Mouse (Mus musculus): Measurements from ENCODE around the gene 4930507D05Rik. TPM values are rescaled to one million over a fixed set of nuclear protein-coding genes. Genes with fewer than 3 reads are reported as not detected.

The 4930507D05Rik gene
- polyA plus RNA-seq, 1 experiment from 2014 or later = 1.2 TPM

DNA sequence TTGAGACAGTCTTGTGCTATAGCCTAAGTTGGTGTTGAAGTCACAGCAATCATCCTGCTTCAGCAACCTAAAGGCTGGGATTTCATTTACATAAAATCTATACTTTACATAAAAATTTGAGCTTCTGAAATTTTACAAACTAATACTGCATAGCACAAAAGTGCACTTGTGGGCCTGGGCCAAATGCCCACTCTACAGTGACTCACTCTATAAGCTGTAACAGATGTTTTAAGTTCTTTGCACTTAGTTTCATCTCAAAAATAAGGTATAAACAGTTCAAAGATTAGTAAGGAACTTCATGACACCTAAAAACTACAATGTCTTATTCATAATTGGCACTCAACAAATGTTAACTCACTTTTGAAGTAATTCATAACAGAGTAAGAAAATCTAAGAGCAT is 12.0 kb downstream of the 4930507D05Rik start:
- H3K9me3 ChIP-seq (ENCODE audit: control insufficient read depth, low read length) = no peaks in the 10 kb centered on the region
- H3K4me2 ChIP-seq (replicated peaks; ENCODE audit: low read depth, low read length) = no peak overlapping the region
- no peak overlapping the region for H3K27ac ChIP-seq (ENCODE audit: low read depth, low read length)
- no peaks in the 10 kb centered on the region for H3K27me3 ChIP-seq (ENCODE audit: control insufficient read depth, insufficient read depth, low read length)
- no peaks in the 10 kb centered on the region for H3K36me3 ChIP-seq (ENCODE audit: control insufficient read depth, insufficient read depth, low read length)
- no peaks in the 10 kb centered on the region for H3K4me1 ChIP-seq (replicated peaks; ENCODE audit: control insufficient read depth, insufficient read depth, low read length)
- ATAC-seq (ENCODE audit: low FRiP score) = no peak
- H3K9ac ChIP-seq (ENCODE audit: low read depth, low read length) = no peak overlapping the region
- DNase-seq (ENCODE audit: low spot score) = no peak
- no peak overlapping the region for H3K4me3 ChIP-seq (ENCODE audit: low read depth, low read length)

DNA sequence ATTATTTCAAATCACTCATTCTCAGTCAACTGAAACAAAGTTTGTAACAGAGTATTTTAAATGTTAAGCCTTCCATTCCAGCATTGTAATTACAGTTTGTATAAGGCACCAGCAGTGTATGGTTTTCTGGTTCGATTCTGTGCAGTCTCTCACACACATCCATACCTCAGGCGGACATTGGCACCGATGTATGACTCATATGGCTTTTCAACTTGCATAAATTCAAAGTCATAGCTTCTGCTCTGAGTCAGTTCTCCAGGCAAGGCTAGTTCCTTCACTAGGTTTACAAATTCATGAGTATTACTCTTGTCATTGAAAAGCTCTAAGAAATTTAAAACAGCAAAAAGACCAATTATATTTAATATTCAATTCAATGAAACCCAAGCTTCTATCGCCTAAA is 20.4 kb downstream of the 4930507D05Rik start:
- Histone ChIP-seq H3K9me3 (ENCODE audit: control insufficient read depth, low read length) (no peaks in the 10 kb centered on the region), H3K4me2 (replicated peaks; ENCODE audit: low read depth, low read length) (no peak overlapping the region), H3K27me3 (ENCODE audit: control insufficient read depth, insufficient read depth, low read length) (no peaks in the 10 kb centered on the region), H3K36me3 (ENCODE audit: control insufficient read depth, insufficient read depth, low read length) (no peaks in the 10 kb centered on the region), H3K4me3 (ENCODE audit: low read depth, low read length) (no peak overlapping the region), H3K27ac (ENCODE audit: low read depth, low read length) (no peak overlapping the region), H3K9ac (ENCODE audit: low read depth, low read length) (no peak overlapping the region), H3K4me1 (replicated peaks; ENCODE audit: control insufficient read depth, insufficient read depth, low read length) (no peaks in the 10 kb centered on the region)
- DNase-seq (ENCODE audit: low spot score) (no peak), ATAC-seq (ENCODE audit: low FRiP score) (no peak)
- 95% methylated on average over 4 of the region's 4 CpGs for WGBS

DNA sequence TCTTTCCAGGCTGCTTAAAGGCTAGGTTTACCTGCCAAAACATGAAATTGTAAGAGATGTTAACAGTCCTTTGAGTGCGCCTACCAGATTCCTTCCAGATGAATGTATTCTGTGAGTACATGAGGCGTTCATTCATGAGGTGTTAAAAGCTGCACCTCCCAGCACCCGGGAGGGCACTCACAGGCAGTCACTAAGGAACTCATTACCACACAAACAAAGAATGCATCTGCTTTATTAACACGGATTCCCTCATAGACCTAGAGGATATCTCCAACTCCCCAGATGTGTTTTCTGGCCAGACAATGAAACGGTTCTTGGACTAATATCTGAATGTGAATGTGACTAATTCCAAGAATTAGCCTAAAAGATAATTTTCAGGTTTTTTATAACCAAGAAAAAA is 21.8 kb downstream of the 4930507D05Rik start:
- H3K4me1 ChIP-seq (replicated peaks; ENCODE audit: control insufficient read depth, insufficient read depth, low read length) = no peaks in the 10 kb centered on the region
- DNase-seq (ENCODE audit: low spot score) = no peak
- H3K9ac ChIP-seq (ENCODE audit: low read depth, low read length) = no peak overlapping the region
- H3K27me3 ChIP-seq (ENCODE audit: control insufficient read depth, insufficient read depth, low read length) = no peaks in the 10 kb centered on the region
- no peak overlapping the region for H3K4me3 ChIP-seq (ENCODE audit: low read depth, low read length)
- H3K36me3 ChIP-seq (ENCODE audit: control insufficient read depth, insufficient read depth, low read length) = no peaks in the 10 kb centered on the region
- H3K9me3 ChIP-seq (ENCODE audit: control insufficient read depth, low read length) = no peaks in the 10 kb centered on the region
- no peak for ATAC-seq (ENCODE audit: low FRiP score)
- WGBS = 81% methylated on average over 5 of the region's 5 CpGs
- H3K27ac ChIP-seq (ENCODE audit: low read depth, low read length) = no peak overlapping the region
- no peak overlapping the region for H3K4me2 ChIP-seq (replicated peaks; ENCODE audit: low read depth, low read length)

DNA sequence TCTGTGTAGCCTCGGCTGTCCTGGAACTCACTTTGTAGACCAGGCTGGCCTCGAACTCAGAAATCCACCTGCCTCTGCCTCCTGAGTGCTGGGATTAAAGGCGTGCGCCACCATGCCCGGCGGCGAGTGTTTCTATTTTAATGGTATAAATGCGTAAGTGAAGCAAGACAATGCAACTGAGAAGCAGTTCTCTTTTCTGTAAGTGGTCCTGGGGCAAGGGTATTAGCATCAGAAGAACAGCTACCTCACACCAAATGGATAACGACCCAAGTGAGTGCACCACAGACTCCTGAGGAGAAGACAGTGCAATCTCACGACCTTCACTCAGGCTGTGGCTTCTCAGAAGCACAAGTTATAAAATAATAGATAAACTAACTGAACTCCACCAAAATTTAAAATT is 25.7 kb downstream of the 4930507D05Rik start:
- H3K9me3 ChIP-seq (ENCODE audit: control insufficient read depth, low read length) = no peaks in the 10 kb centered on the region
- H3K27ac ChIP-seq (ENCODE audit: low read depth, low read length) = no peak overlapping the region
- no peak overlapping the region for H3K4me3 ChIP-seq (ENCODE audit: low read depth, low read length)
- ATAC-seq (ENCODE audit: low FRiP score) = no peak
- no peak for DNase-seq (ENCODE audit: low spot score)
- no peaks in the 10 kb centered on the region for H3K4me1 ChIP-seq (replicated peaks; ENCODE audit: control insufficient read depth, insufficient read depth, low read length)
- no peak overlapping the region for H3K4me2 ChIP-seq (replicated peaks; ENCODE audit: low read depth, low read length)
- H3K36me3 ChIP-seq (ENCODE audit: control insufficient read depth, insufficient read depth, low read length) = no peaks in the 10 kb centered on the region
- no peak overlapping the region for H3K9ac ChIP-seq (ENCODE audit: low read depth, low read length)
- 89% methylated on average over 10 of the region's 10 CpGs for WGBS
- H3K27me3 ChIP-seq (ENCODE audit: control insufficient read depth, insufficient read depth, low read length) = no peaks in the 10 kb centered on the region

DNA sequence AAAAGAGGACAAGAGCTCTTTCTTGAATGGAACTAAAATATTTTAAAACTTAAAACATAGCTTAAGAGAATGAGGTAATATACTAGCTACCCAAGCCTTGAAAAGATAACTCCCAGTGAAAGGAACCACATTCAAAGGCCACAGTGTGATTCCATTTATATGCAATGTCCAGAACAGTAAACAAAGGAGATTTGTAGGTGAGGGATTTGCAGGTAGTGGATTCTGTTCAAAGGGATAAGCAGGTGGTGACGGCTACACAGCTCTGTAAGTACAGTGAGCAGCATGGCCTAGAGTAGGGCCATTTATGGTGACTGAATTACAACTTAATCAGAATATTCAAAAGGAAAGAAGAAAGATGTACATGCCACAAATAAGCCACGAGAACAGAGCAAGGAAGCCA is 27.7 kb downstream of the 4930507D05Rik start:
- no peak overlapping the region for H3K4me2 ChIP-seq (replicated peaks; ENCODE audit: low read depth, low read length)
- DNase-seq (ENCODE audit: low spot score) = no peak
- no peaks in the 10 kb centered on the region for H3K36me3 ChIP-seq (ENCODE audit: control insufficient read depth, insufficient read depth, low read length)
- no peaks in the 10 kb centered on the region for H3K27me3 ChIP-seq (ENCODE audit: control insufficient read depth, insufficient read depth, low read length)
- H3K4me1 ChIP-seq (replicated peaks; ENCODE audit: control insufficient read depth, insufficient read depth, low read length) = no peaks in the 10 kb centered on the region
- 83% methylated on average over 2 of the region's 2 CpGs for WGBS
- no peak overlapping the region for H3K9ac ChIP-seq (ENCODE audit: low read depth, low read length)
- H3K27ac ChIP-seq (ENCODE audit: low read depth, low read length) = no peak overlapping the region
- no peak overlapping the region for H3K4me3 ChIP-seq (ENCODE audit: low read depth, low read length)
- ATAC-seq (ENCODE audit: low FRiP score) = no peak
- no peaks in the 10 kb centered on the region for H3K9me3 ChIP-seq (ENCODE audit: control insufficient read depth, low read length)

DNA sequence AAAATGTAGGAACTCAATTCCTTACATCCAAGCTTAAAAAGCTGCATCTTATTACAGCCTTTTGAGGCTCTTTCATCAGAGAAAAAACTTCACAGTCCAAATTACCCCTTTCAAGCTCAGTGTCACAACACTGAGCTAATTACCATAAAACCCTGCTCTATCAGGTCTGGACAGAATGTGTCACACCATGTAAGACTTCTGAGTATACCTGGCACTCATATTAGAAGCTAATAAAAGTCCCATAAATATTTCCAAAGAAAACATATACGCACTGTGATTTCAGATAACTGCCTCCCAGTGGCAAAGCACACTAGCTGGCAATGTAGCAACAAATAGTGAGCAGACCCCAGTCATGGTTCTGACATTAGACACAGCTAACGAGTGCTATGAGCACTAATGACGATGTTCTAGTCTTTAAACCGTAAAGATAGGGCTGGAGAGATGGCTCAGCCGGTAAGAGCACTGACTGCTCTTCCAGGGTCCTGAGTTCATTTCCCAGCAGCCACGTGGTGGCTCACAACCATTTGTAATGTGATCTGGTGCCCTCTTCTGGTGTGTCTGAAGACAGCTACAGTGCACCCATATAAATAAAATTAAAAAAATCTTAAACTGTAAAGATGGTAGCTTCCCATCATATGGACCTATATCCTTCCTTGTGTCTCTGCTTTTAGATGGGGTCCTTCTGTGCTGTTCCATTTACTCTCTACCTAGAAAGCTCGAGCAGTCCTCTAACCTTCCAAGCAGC is 32.0 kb downstream of the 4930507D05Rik start:
- ATAC-seq (ENCODE audit: low FRiP score) (no peak), DNase-seq (ENCODE audit: low spot score) (no peak)
- Histone ChIP-seq H3K4me1 (replicated peaks; ENCODE audit: control insufficient read depth, insufficient read depth, low read length) (no peaks in the 10 kb centered on the region), H3K27ac (ENCODE audit: low read depth, low read length) (no peak overlapping the region), H3K9ac (ENCODE audit: low read depth, low read length) (no peak overlapping the region), H3K27me3 (ENCODE audit: control insufficient read depth, insufficient read depth, low read length) (no peaks in the 10 kb centered on the region), H3K9me3 (ENCODE audit: control insufficient read depth, low read length) (no peaks in the 10 kb centered on the region), H3K4me3 (ENCODE audit: low read depth, low read length) (no peak overlapping the region), H3K4me2 (replicated peaks; ENCODE audit: low read depth, low read length) (no peak overlapping the region), H3K36me3 (ENCODE audit: control insufficient read depth, insufficient read depth, low read length) (no peaks in the 10 kb centered on the region)
- WGBS = 72% methylated on average over 7 of the region's 7 CpGs

DNA sequence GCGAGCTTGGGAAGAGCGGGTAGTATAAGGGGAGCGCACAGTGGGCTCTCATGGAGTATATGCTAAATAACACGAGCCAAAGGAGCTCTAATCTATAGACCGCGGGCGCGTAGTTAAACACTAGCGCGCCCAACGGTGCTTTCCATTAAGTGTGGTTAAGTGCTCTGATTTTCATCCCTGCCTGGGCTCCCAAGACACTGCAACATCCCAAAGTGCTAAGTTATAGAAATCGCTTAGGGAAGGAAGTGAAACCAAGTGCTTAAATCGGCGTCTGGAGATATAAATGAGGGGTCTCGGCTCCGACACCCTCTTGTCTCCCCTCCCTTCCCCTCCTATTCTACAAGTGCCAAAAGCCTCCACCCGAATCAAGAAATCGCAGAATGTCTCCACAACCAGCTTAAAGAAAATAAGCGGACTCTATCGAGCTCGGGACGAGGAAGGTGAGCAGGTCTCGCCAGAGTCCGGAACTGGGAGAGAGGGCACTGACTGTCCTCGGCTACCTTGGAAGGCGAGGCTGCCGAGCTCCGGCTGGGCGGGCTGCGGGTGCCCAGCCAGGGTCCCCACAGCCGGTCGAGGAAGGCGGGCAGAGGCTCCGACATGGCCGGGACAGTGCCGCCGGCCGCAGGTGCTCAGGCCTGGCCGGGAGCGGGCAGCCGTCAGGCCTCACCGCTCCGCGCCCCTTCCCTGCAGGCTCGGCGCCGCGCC is 36.7 kb downstream of the 4930507D05Rik start:
- Histone ChIP-seq H3K9me3 (ENCODE audit: control insufficient read depth, low read length) (no peaks in the 10 kb centered on the region), H3K9ac (ENCODE audit: low read depth, low read length) (peak overlapping the region; percentile 80), H3K27me3 (ENCODE audit: control insufficient read depth, insufficient read depth, low read length) (no peaks in the 10 kb centered on the region), H3K4me3 (ENCODE audit: low read depth, low read length) (peak overlapping the region; percentile 69), H3K4me1 (replicated peaks; ENCODE audit: control insufficient read depth, insufficient read depth, low read length) (no peaks in the 10 kb centered on the region), H3K36me3 (ENCODE audit: control insufficient read depth, insufficient read depth, low read length) (no peaks in the 10 kb centered on the region), H3K27ac (ENCODE audit: low read depth, low read length) (peak overlapping the region; percentile 71; the same call in 1 of the 2 replicates), H3K4me2 (replicated peaks; ENCODE audit: low read depth, low read length) (peak overlapping the region; percentile 70)
- DNase-seq (ENCODE audit: low spot score) (peak; percentile 55), ATAC-seq (ENCODE audit: low FRiP score) (peak; percentile 90)
- under 1% methylated on average over 47 of the region's 48 CpGs for WGBS

DNA sequence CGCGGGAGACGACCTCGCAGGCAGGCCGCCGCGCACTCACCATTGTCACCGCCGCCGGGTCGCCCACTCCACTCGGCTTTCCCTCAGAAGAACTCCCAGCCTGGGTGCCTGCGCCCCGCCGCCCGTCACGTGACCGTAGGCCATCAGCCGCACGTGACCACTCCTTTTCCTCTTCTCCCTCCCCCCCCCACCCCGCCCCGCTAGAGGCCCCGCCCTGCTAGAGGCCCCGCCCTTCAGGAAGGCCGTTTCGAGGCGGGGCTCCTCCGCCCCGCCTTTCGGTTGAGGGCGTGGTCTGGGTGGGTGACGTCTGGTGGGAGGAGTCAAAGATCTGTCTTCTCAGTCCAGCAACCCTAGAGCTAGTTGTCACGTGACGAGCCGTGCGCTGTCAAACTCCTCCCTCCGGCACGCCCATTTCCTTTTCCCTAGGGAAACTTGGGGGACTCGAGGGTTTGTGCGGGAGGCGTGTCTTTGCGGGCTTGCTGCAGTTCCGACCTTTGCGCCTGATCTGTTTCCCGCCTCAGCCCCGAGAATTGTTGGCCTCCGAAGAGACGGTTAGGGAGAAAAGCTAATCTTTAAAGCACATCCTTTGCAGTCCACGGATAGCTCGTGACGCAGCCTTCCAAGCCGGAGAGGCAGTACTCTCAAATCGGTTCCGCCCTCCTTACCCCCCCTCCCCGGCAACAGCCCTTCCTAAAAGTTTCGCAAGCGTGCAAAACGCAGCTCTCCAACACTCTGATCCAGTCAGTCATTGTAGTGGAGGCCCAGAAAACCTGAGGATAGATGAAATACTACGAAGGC is 37.5 kb downstream of the 4930507D05Rik start, which contains the start of gene Vps26a:
TSS of gene Vps26a (minus strand) at position 188 of the 798 bp plus-strand sequence.
- Histone ChIP-seq H3K27me3 (ENCODE audit: control insufficient read depth, insufficient read depth, low read length) (no peaks in the 10 kb centered on the region), H3K4me3 (ENCODE audit: low read depth, low read length) (peak within 1 kb of the TSS; percentile 69), H3K27ac (ENCODE audit: low read depth, low read length) (peak within 1 kb of the TSS; percentile 71; the same call in 1 of the 2 replicates), H3K9me3 (ENCODE audit: control insufficient read depth, low read length) (no peaks in the 10 kb centered on the region), H3K4me2 (replicated peaks; ENCODE audit: low read depth, low read length) (peak within 1 kb of the TSS; percentile 70), H3K4me1 (replicated peaks; ENCODE audit: control insufficient read depth, insufficient read depth, low read length) (no peaks in the 10 kb centered on the region), H3K9ac (ENCODE audit: low read depth, low read length) (peak within 1 kb of the TSS; percentile 80), H3K36me3 (ENCODE audit: control insufficient read depth, insufficient read depth, low read length) (no peaks in the 10 kb centered on the region)
- ATAC-seq (ENCODE audit: low FRiP score) (peak; percentile 94), DNase-seq (ENCODE audit: low spot score) (peak; percentile 99)
- under 1% methylated on average over 56 of the region's 59 CpGs for WGBS
